Mouse (Mus musculus) hindbrain, embryonic 12.5 days (tissue): ENCODE data around the gene Arid1a. TPM values are rescaled to one million over a fixed set of nuclear protein-coding genes. Genes with fewer than 3 reads are reported as not detected.

Experiments
- ATAC-seq: fragments of 200-750 bp; cut with Nextera tagmentation; 2 replicates; pipeline ENCODE4 v1.8.0; 2017; ENCODE audit warnings: moderate TSS enrichment; ENCODE audit not compliant: low FRiP score
- H3K27ac ChIP-seq: fragments of 300-500 bp; sonication (generic); 2 replicates; pipeline ENCODE4 v1.5.1; 2016; ENCODE audit warnings: mild to moderate bottlenecking
- H3K27me3 ChIP-seq: fragments of 300-500 bp; sonication (generic); 2 replicates; pipeline ENCODE4 v1.6.1; 2016; ENCODE audit warnings: mild to moderate bottlenecking
- H3K36me3 ChIP-seq: fragments of 300-500 bp; sonication (generic); 2 replicates; pipeline ENCODE4 v1.6.1; 2016; ENCODE audit warnings: mild to moderate bottlenecking
- H3K4me1 ChIP-seq: fragments of 300-500 bp; sonication (generic); 2 replicates; pipeline ENCODE4 v1.6.1; 2016
- H3K4me2 ChIP-seq: fragments of 300-500 bp; sonication (generic); replicated peaks from 2 replicates; pipeline ENCODE4 v1.6.1; 2016; ENCODE audit warnings: mild to moderate bottlenecking
- H3K4me3 ChIP-seq: fragments of 300-500 bp; sonication (generic); 2 replicates; pipeline ENCODE4 v1.5.1; 2016; ENCODE audit warnings: mild to moderate bottlenecking
- H3K9ac ChIP-seq: fragments of 300-500 bp; sonication (generic); 2 replicates; pipeline ENCODE4 v1.6.1; 2016; ENCODE audit warnings: mild to moderate bottlenecking, moderate library complexity
- H3K9me3 ChIP-seq: fragments of 300-500 bp; sonication (generic); replicated peaks from 2 replicates; pipeline ENCODE4 v1.6.1; 2016; ENCODE audit warnings: mild to moderate bottlenecking
- WGBS: fragments of 180-500 bp; shearing (Covaris S2); methylation state at CpG from one replicate; pipeline ENCODE4 v1.1.7; 2016; 5-methylcytosine and 5-hydroxymethylcytosine counted together
- polyA plus RNA-seq: library from polyadenylated mRNA; unstranded; fragments of >200 nt; fragmentation: Nextera tagmentation; extraction: Ambion mirVana; gene quantifications from 2 replicates; pipeline ENCODE4 v1.2.1, GENCODE M21; 2016

The Arid1a gene
- polyA plus RNA-seq: 41.9 and 44.3 TPM in 2 replicates

- H3K36me3 ChIP-seq: no peaks in the 10 kb centered on the region
- peak within 1 kb of the TSS; percentile 93 for H3K4me2 ChIP-seq
- H3K9ac ChIP-seq: peak within 1 kb of the TSS; percentile 99
- no peaks in the 10 kb centered on the region for H3K9me3 ChIP-seq
- WGBS: under 1% methylated on average over 40 of the region's 40 CpGs
- peak; percentile 70 for ATAC-seq
- H3K4me1 ChIP-seq: peaks cover 17% of the 10 kb centered on the region
- H3K27ac ChIP-seq: peak within 1 kb of the TSS; percentile 100
- H3K4me3 ChIP-seq: peak within 1 kb of the TSS; percentile 56
- no peaks in the 10 kb centered on the region for H3K27me3 ChIP-seq
Observed at GRCm38 (mm10) chr4:133756514-133757268, at the start of gene Arid1a. Arid1a (minus strand) TSS chr4:133756769.

GRCm38 (mm10) chr4:133804401-133805263, 48.1 kb upstream of the Arid1a start:
- H3K9ac ChIP-seq: no peak overlapping the region
- WGBS: 79% methylated on average over 15 of the region's 15 CpGs
- H3K4me3 ChIP-seq: no peak overlapping the region
- H3K4me1 ChIP-seq: no peaks in the 10 kb centered on the region
- no peak overlapping the region for H3K4me2 ChIP-seq
- no peaks in the 10 kb centered on the region for H3K36me3 ChIP-seq
- no peak overlapping the region for H3K27ac ChIP-seq
- ATAC-seq: no peak
- no peaks in the 10 kb centered on the region for H3K27me3 ChIP-seq
- H3K9me3 ChIP-seq: no peaks in the 10 kb centered on the region

GRCm38 (mm10) chr4:133800589-133800988, 44.0 kb upstream of the Arid1a start:
- Histone ChIP-seq H3K9me3 (no peaks in the 10 kb centered on the region), H3K27me3 (no peaks in the 10 kb centered on the region), H3K4me3 (no peak overlapping the region), H3K9ac (no peak overlapping the region), H3K27ac (no peak overlapping the region), H3K4me2 (no peak overlapping the region), H3K36me3 (no peaks in the 10 kb centered on the region), H3K4me1 (no peaks in the 10 kb centered on the region)
- 35% methylated on average over 6 of the region's 6 CpGs for WGBS
- no peak for ATAC-seq

GRCm38 (mm10) chr4:133793269-133793668, 36.7 kb upstream of the Arid1a start:
- no peaks in the 10 kb centered on the region for H3K36me3 ChIP-seq
- no peak overlapping the region for H3K9ac ChIP-seq
- 84% methylated on average over 3 of the region's 3 CpGs for WGBS
- no peak overlapping the region for H3K27ac ChIP-seq
- H3K4me2 ChIP-seq: no peak overlapping the region
- no peaks in the 10 kb centered on the region for H3K4me1 ChIP-seq
- no peaks in the 10 kb centered on the region for H3K27me3 ChIP-seq
- no peak overlapping the region for H3K4me3 ChIP-seq
- ATAC-seq: no peak
- H3K9me3 ChIP-seq: no peaks in the 10 kb centered on the region

- Histone ChIP-seq H3K4me3 (no peak overlapping the region), H3K36me3 (no peaks in the 10 kb centered on the region), H3K27ac (no peak overlapping the region), H3K4me2 (no peak overlapping the region), H3K27me3 (no peaks in the 10 kb centered on the region), H3K9ac (no peak overlapping the region), H3K9me3 (no peaks in the 10 kb centered on the region), H3K4me1 (no peaks in the 10 kb centered on the region)
- no peak for ATAC-seq
- 84% methylated on average over 21 of the region's 21 CpGs for WGBS
Observed at GRCm38 (mm10) chr4:133774570-133775554, 18.3 kb upstream of the Arid1a start.

- no peak for ATAC-seq
- H3K4me2 ChIP-seq: no peak overlapping the region
- H3K4me3 ChIP-seq: no peak overlapping the region
- no peaks in the 10 kb centered on the region for H3K9me3 ChIP-seq
- H3K27me3 ChIP-seq: no peaks in the 10 kb centered on the region
- H3K4me1 ChIP-seq: no peaks in the 10 kb centered on the region
- H3K36me3 ChIP-seq: no peaks in the 10 kb centered on the region
- H3K27ac ChIP-seq: no peak overlapping the region
- 86% methylated on average over 3 of the region's 3 CpGs for WGBS
- H3K9ac ChIP-seq: no peak overlapping the region
Observed at GRCm38 (mm10) chr4:133769157-133769556, 12.6 kb upstream of the Arid1a start.

GRCm38 (mm10) chr4:133763112-133763511, 6.5 kb upstream of the Arid1a start:
- Histone ChIP-seq H3K36me3 (no peaks in the 10 kb centered on the region), H3K9ac (no peak overlapping the region), H3K9me3 (no peaks in the 10 kb centered on the region), H3K27ac (no peak overlapping the region), H3K4me3 (no peak overlapping the region), H3K4me1 (no peaks in the 10 kb centered on the region), H3K4me2 (no peak overlapping the region), H3K27me3 (no peaks in the 10 kb centered on the region)
- 78% methylated on average over 6 of the region's 6 CpGs for WGBS
- ATAC-seq: no peak

GRCm38 (mm10) chr4:133759659-133760058, 3.1 kb upstream of the Arid1a start:
- WGBS: 87% methylated on average over 8 of the region's 8 CpGs
- no peaks in the 10 kb centered on the region for H3K9me3 ChIP-seq
- no peak for ATAC-seq

GRCm38 (mm10) chr4:133757269-133757835, 783 bp upstream of the Arid1a start:
- Histone ChIP-seq H3K27me3 (no peaks in the 10 kb centered on the region), H3K4me2 (peak overlapping the region; percentile 93), H3K4me1 (peaks cover 17% of the 10 kb centered on the region), H3K36me3 (no peaks in the 10 kb centered on the region), H3K9me3 (no peaks in the 10 kb centered on the region), H3K9ac (peak overlapping the region; percentile 99), H3K4me3 (peak overlapping the region; percentile 56), H3K27ac (peak overlapping the region; percentile 100)
- WGBS: under 1% methylated on average over 38 of the region's 38 CpGs
- 0 out of 2 replicates have a peak, but pooled peaks have one; percentile 23 for ATAC-seq

More at GRCm38 (mm10) chr4:133759659-133760058, 3.1 kb upstream of the Arid1a start:
- Histone ChIP-seq H3K9ac (no peak overlapping the region), H3K4me1 (peaks cover 16% of the 10 kb centered on the region), H3K36me3 (no peaks in the 10 kb centered on the region), H3K27ac (no peak overlapping the region), H3K4me2 (no peak overlapping the region), H3K27me3 (no peaks in the 10 kb centered on the region), H3K4me3 (no peak overlapping the region)

- no peaks in the 10 kb centered on the region for H3K27me3 ChIP-seq
- WGBS: 1% methylated on average over 11 of the region's 11 CpGs
- peak overlapping the region; percentile 99 for H3K9ac ChIP-seq
- ATAC-seq: no peak
- H3K4me1 ChIP-seq: peaks cover 17% of the 10 kb centered on the region
- H3K36me3 ChIP-seq: no peaks in the 10 kb centered on the region
- peak overlapping the region; percentile 100 for H3K27ac ChIP-seq
- H3K9me3 ChIP-seq: no peaks in the 10 kb centered on the region
- peak overlapping the region; percentile 93 for H3K4me2 ChIP-seq
- H3K4me3 ChIP-seq: peak overlapping the region; percentile 56
Observed at GRCm38 (mm10) chr4:133755861-133756371, 653 bp downstream of the Arid1a start.
